Mouse (Mus musculus): ENCODE measurements around the gene Dst. TPM values are rescaled to one million over a fixed set of nuclear protein-coding genes. Genes with fewer than 3 reads are reported as not detected.
"Not testable (repeated sequence)": the region's sequence is repeated elsewhere in the genome, so short reads cannot be mapped to it uniquely, and the experiment has no call there.

The Dst gene
- total RNA-seq, 2 experiments from 2014 or later, result 0.37 to 0.71 TPM

- no peak for ATAC-seq (ENCODE audit: poor library complexity, severe bottlenecking)
These were observed 365.9 kb downstream of the Dst start for GRCm38 (mm10) chr1:34273922-34274321.

GRCm38 (mm10) chr1:34275787-34276186 is 367.8 kb downstream of the Dst start:
- ATAC-seq (ENCODE audit: poor library complexity, severe bottlenecking), result no peak

- ATAC-seq (ENCODE audit: poor library complexity, severe bottlenecking), result no peak
These were observed 368.7 kb downstream of the Dst start for GRCm38 (mm10) chr1:34276756-34277155.

GRCm38 (mm10) chr1:34277259-34277658 is 369.2 kb downstream of the Dst start:
- no peak for ATAC-seq (ENCODE audit: poor library complexity, severe bottlenecking)

GRCm38 (mm10) chr1:34283502-34283901 is 375.5 kb downstream of the Dst start:
- no peak for ATAC-seq (ENCODE audit: poor library complexity, severe bottlenecking)

- ATAC-seq (ENCODE audit: poor library complexity, severe bottlenecking), result no peak
These were observed 377.0 kb downstream of the Dst start for GRCm38 (mm10) chr1:34284979-34285378.

GRCm38 (mm10) chr1:34287731-34288130 is 379.7 kb downstream of the Dst start:
- no peak for ATAC-seq (ENCODE audit: poor library complexity, severe bottlenecking)

GRCm38 (mm10) chr1:34288181-34288580 is 380.2 kb downstream of the Dst start:
- ATAC-seq (ENCODE audit: poor library complexity, severe bottlenecking), result no peak

- ATAC-seq (ENCODE audit: poor library complexity, severe bottlenecking), result no peak; the same call in 1 of the 2 replicates
These were observed 380.9 kb downstream of the Dst start for GRCm38 (mm10) chr1:34288721-34289471.

GRCm38 (mm10) chr1:34289472-34289748 is 381.4 kb downstream of the Dst start:
- ATAC-seq (ENCODE audit: poor library complexity, severe bottlenecking), result no peak

- no peak for ATAC-seq (ENCODE audit: poor library complexity, severe bottlenecking)
These were observed 382.3 kb downstream of the Dst start for GRCm38 (mm10) chr1:34290321-34290720.

- no peak for ATAC-seq (ENCODE audit: poor library complexity, severe bottlenecking)
These were observed 385.2 kb downstream of the Dst start for GRCm38 (mm10) chr1:34293198-34293597.

GRCm38 (mm10) chr1:34297636-34298035 is 389.6 kb downstream of the Dst start:
- no peak for ATAC-seq (ENCODE audit: poor library complexity, severe bottlenecking)

- no peak for ATAC-seq (ENCODE audit: poor library complexity, severe bottlenecking)
These were observed 390.7 kb downstream of the Dst start for GRCm38 (mm10) chr1:34298631-34299184.

GRCm38 (mm10) chr1:34299507-34299906 is 391.5 kb downstream of the Dst start:
- ATAC-seq (ENCODE audit: poor library complexity, severe bottlenecking), result no peak

GRCm38 (mm10) chr1:34300309-34300980 is 392.4 kb downstream of the Dst start:
- no peak for ATAC-seq (ENCODE audit: poor library complexity, severe bottlenecking)

- ATAC-seq (ENCODE audit: poor library complexity, severe bottlenecking), result no peak
These were observed 396.2 kb downstream of the Dst start for GRCm38 (mm10) chr1:34304227-34304626.

- ATAC-seq (ENCODE audit: poor library complexity, severe bottlenecking), result no peak
These were observed 398.7 kb downstream of the Dst start for GRCm38 (mm10) chr1:34306741-34307140.

- no peak for ATAC-seq (ENCODE audit: poor library complexity, severe bottlenecking)
These were observed 399.2 kb downstream of the Dst start for GRCm38 (mm10) chr1:34307191-34307590.

- ATAC-seq (ENCODE audit: poor library complexity, severe bottlenecking), result not testable (repeated sequence)
These were observed 400.8 kb downstream of the Dst start for GRCm38 (mm10) chr1:34308841-34309240.

GRCm38 (mm10) chr1:34309396-34309795 is 401.4 kb downstream of the Dst start:
- ATAC-seq (ENCODE audit: poor library complexity, severe bottlenecking), result no peak

GRCm38 (mm10) chr1:34310532-34311250 is 402.7 kb downstream of the Dst start:
- no peak for ATAC-seq (ENCODE audit: poor library complexity, severe bottlenecking)

All from megakaryocyte, adult 5-6 weeks (primary cell).